Mouse (Mus musculus) stomach, postnatal 0 days (tissue): ENCODE results near the gene Gtf2ird1.

Source experiments
- CTCF ChIP-seq: IDR thresholded peaks from 2 replicates; pipeline ENCODE4 v1.5.1; 2016; ENCODE audit warnings: antibody characterized with exemption, low read depth, mild to moderate bottlenecking, moderate library complexity
- EP300 ChIP-seq: optimal IDR thresholded peaks from 2 replicates; pipeline ENCODE3; 2016; ENCODE audit warnings: antibody characterized with exemption

GRCm38 (mm10) chr5:134322355-134322754 lies 134.2 kb downstream of the Gtf2ird1 start:
- no peak for TF ChIP-seq CTCF
- no peak for TF ChIP-seq EP300
